Mouse (Mus musculus): Measurements from ENCODE around the gene Ccdc86.

- no peak for TF ChIP-seq CTCF (IDR thresholded peaks at IDR 0.05)
- TF ChIP-seq POLR2A (IDR thresholded peaks at IDR 0.05; ENCODE audit: insufficient read depth, low read depth, low read length) = no peak
These were observed 650 bp downstream of the Ccdc86 start for GRCm38 (mm10) chr19:10948416-10948815.

All from heart, adult 2 months (tissue).